Mouse (Mus musculus): Measurements from ENCODE around the gene Spata21.

Gene Spata21

GRCm38 (mm10) chr4:141158609-141159008 lies 70.5 kb downstream of the Spata21 start:
- no peak for DNase-seq (ENCODE audit: low spot score in 2 of 2)

GRCm38 (mm10) chr4:141159093-141159492 lies 71.0 kb downstream of the Spata21 start:
- DNase-seq (ENCODE audit: low spot score in 2 of 2), result no peak

- DNase-seq (ENCODE audit: low spot score in 2 of 2), result no peak
Measured at GRCm38 (mm10) chr4:141159666-141160065, 71.5 kb downstream of the Spata21 start.

- no peak for DNase-seq (ENCODE audit: low spot score in 2 of 2)
Measured at GRCm38 (mm10) chr4:141160193-141160592, 72.1 kb downstream of the Spata21 start.

- DNase-seq (ENCODE audit: low spot score in 2 of 2), result no peak
Measured at GRCm38 (mm10) chr4:141161699-141162208, 73.6 kb downstream of the Spata21 start.
